Mouse (Mus musculus): ENCODE data around the gene Atxn7l1.

GRCm38 (mm10) chr12:33201491-33202210, 54.2 kb downstream of the Atxn7l1 start:
- TF ChIP-seq CTCF (conservative IDR thresholded peaks at IDR 0.05; ENCODE audit: insufficient read depth, insufficient read length, low read depth, low read length) (no peak), POLR2A (IDR thresholded peaks at IDR 0.05; ENCODE audit: low read depth, low read length) (no peak)

All from kidney, adult 2 months (tissue).